In the genomic region with DNA sequence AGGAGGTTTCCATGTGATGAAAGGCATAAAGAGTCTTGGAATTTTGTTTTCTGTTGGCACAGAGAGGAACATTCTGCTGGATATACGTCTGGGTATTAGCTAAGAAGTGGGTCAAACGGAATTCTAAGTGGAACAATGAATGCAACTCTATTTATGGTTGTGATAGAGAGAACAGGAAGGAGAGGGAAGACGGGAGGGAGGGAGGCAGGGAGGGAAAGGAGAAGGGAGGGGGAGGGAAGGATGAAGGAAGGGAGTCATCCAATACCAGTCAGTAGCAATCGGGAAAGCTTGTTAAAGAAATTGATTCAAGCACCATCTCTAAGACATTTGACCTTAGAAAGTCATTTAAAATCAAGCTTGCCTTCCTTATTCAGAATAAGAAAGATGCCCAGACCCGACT, we compare ENCODE assay signal across 28 mouse cellular contexts.
DNase-seq lines count a peak whose midpoint lies in the region; ATAC-seq and TF ChIP-seq lines count a peak whose summit lies in the region.
"Had no signal": no experiment of that assay in that cellular context is flagged by ENCODE, and none has a peak within 500 bp of the region (broad histone marks: within the 10 kb centered on the region; RNA-seq: fewer than 3 reads in every experiment).

No protein-coding gene starts in this region.

- peak overlapping the region; percentile 47 for H3K4me2 ChIP-seq in heart, embryonic 14.5 days (ENCODE audit: low read length)
- no peak overlapping the region for H3K4me2 ChIP-seq in hindbrain, embryonic 13.5 days
- H3K4me2 ChIP-seq in hindbrain, postnatal 0 days (ENCODE audit: low read depth, low read length) = no peak overlapping the region
- H3K4me2 ChIP-seq: forebrain, embryonic 12.5 days; limb, embryonic 15.5 days; liver, embryonic 13.5 days had no signal

- 0 out of 2 replicates have a peak, but pooled peaks have one; percentile 35 for ATAC-seq in heart, embryonic 14.5 days (ENCODE audit: insufficient number of reproducible peaks, insufficient read depth, low FRiP score, low read depth)
- 0 out of 2 replicates have a peak, but pooled peaks have one; percentile 52 for ATAC-seq in hindbrain, embryonic 13.5 days (ENCODE audit: low FRiP score)
- no peak for ATAC-seq in hindbrain, postnatal 0 days
- ATAC-seq in inflammation-experienced regulatory T-cells, adult 6 months = no peak
- ATAC-seq: activated CD4-positive, CD25-positive, alpha-beta regulatory T cell, adult 4 months; forebrain, postnatal 0 days; intestine, postnatal 0 days had no signal

- no peaks in the 10 kb centered on the region for H3K9me3 ChIP-seq in heart, embryonic 14.5 days (ENCODE audit: control insufficient read depth, low read length)
- no peaks in the 10 kb centered on the region for H3K9me3 ChIP-seq in hindbrain, embryonic 13.5 days
- H3K9me3 ChIP-seq in hindbrain, postnatal 0 days (ENCODE audit: low read length) = no peaks in the 10 kb centered on the region
- H3K9me3 ChIP-seq: forebrain, embryonic 12.5 days; limb, embryonic 10.5 days; limb, embryonic 15.5 days; liver, embryonic 13.5 days had no signal

- TF ChIP-seq CTCF in hindbrain, postnatal 0 days (IDR thresholded peaks at IDR 0.05; ENCODE audit: low read depth) = no peak

- peak overlapping the region; percentile 49 to 69 for H3K27ac ChIP-seq in heart, embryonic 14.5 days (replicated peaks in 1 of 2; ENCODE audit: control insufficient read depth in 1 of 2, insufficient read depth in 1 of 2, low read depth in 2 of 2, low read length in 2 of 2)
- peak overlapping the region; percentile 35; the same call in 1 of the 2 replicates for H3K27ac ChIP-seq in hindbrain, embryonic 13.5 days
- H3K27ac ChIP-seq in hindbrain, postnatal 0 days = no peak overlapping the region; the same call in 1 of the 2 replicates
- H3K27ac ChIP-seq: forebrain, embryonic 12.5 days; limb, embryonic 10.5 days; limb, embryonic 15.5 days; liver, embryonic 13.5 days; stomach, postnatal 0 days had no signal

- DNase-seq in heart, postnatal 14 days = no peak
- DNase-seq in hindbrain, postnatal 0 days (ENCODE audit: low spot score) = no peak
- peak; percentile 29 for DNase-seq in retina, postnatal 1 day
- DNase-seq in retina, embryonic 14.5 days (ENCODE audit: low spot score) = no peak
- DNase-seq: adrenal gland, adult 2 months; adrenal gland, postnatal 36 days; B cell, adult 2 months; cerebellum, adult 2 months; cerebellum, postnatal 14 days; forebrain, postnatal 0 days; kidney, adult 9 months; kidney, postnatal 10 days; layer of hippocampus, postnatal 36 days; liver, embryonic 13.5 days; lung, adult 18-20 months; lung, postnatal 14 days; right cerebral cortex, postnatal 4 days; thymus, adult 18-20 months; thymus, postnatal 25 days had no signal

- WGBS in heart, embryonic 14.5 days = 19% methylated on average over 5 of the region's 5 CpGs
- WGBS in hindbrain, embryonic 13.5 days = 40% methylated on average over 5 of the region's 5 CpGs
- 32% methylated on average over 5 of the region's 5 CpGs for WGBS in hindbrain, postnatal 0 days

- H3K4me3 ChIP-seq in heart, embryonic 14.5 days (ENCODE audit: control insufficient read depth in 1 of 2, insufficient read depth in 1 of 2, low read depth in 1 of 2, low read length in 2 of 2) = no peak overlapping the region
- no peak overlapping the region for H3K4me3 ChIP-seq in hindbrain, embryonic 13.5 days
- H3K4me3 ChIP-seq in hindbrain, postnatal 0 days (ENCODE audit: low read length) = no peak overlapping the region
- H3K4me3 ChIP-seq: forebrain, embryonic 12.5 days; limb, embryonic 10.5 days; limb, embryonic 15.5 days; liver, embryonic 13.5 days had no signal

- H3K36me3 ChIP-seq in heart, embryonic 14.5 days (ENCODE audit: control insufficient read depth, insufficient read depth, low read length) = no peaks in the 10 kb centered on the region
- no peaks in the 10 kb centered on the region for H3K36me3 ChIP-seq in hindbrain, embryonic 13.5 days
- H3K36me3 ChIP-seq in hindbrain, postnatal 0 days (ENCODE audit: insufficient read depth, low read length) = no peaks in the 10 kb centered on the region
- H3K36me3 ChIP-seq: forebrain, embryonic 12.5 days; limb, embryonic 10.5 days; limb, embryonic 15.5 days; liver, embryonic 13.5 days had no signal

- no peaks in the 10 kb centered on the region for H3K27me3 ChIP-seq in heart, embryonic 14.5 days (ENCODE audit: control insufficient read depth, insufficient read depth, low read length)
- no peaks in the 10 kb centered on the region for H3K27me3 ChIP-seq in hindbrain, embryonic 13.5 days
- no peaks in the 10 kb centered on the region for H3K27me3 ChIP-seq in hindbrain, postnatal 0 days (ENCODE audit: insufficient read depth, low read length)
- H3K27me3 ChIP-seq: forebrain, embryonic 12.5 days; limb, embryonic 15.5 days; liver, embryonic 13.5 days had no signal

- no peak overlapping the region for H3K9ac ChIP-seq in heart, embryonic 14.5 days (ENCODE audit: low read length)
- H3K9ac ChIP-seq in hindbrain, embryonic 13.5 days = no peak overlapping the region
- H3K9ac ChIP-seq in hindbrain, postnatal 0 days (replicated peaks; ENCODE audit: low read length) = no peak overlapping the region
- H3K9ac ChIP-seq: forebrain, embryonic 12.5 days; forebrain, postnatal 0 days; limb, embryonic 15.5 days; liver, embryonic 13.5 days had no signal

- H3K4me1 ChIP-seq in heart, embryonic 14.5 days (ENCODE audit: control insufficient read depth in 2 of 2, insufficient read depth in 2 of 2, low read length in 2 of 2) = peaks cover 17 to 27% of the 10 kb centered on the region in 2 experiments
- H3K4me1 ChIP-seq in hindbrain, embryonic 13.5 days (replicated peaks) = peaks cover 17% of the 10 kb centered on the region
- no peaks in the 10 kb centered on the region for H3K4me1 ChIP-seq in hindbrain, postnatal 0 days (ENCODE audit: insufficient read depth, low read length)
- H3K4me1 ChIP-seq: liver, embryonic 13.5 days had no signal

- intact Hi-C loops in heart, postnatal 14 days (cut with DNase I) = no loop called here

Comparison
In these comparisons a context has a peak if more than half of its experiments do, and no peak if none do; other contexts are left out.
1. ATAC-seq: peak in heart, embryonic 14.5 days (single experiment) and hindbrain, embryonic 13.5 days (single experiment); none in hindbrain, postnatal 0 days (single experiment) and inflammation-experienced regulatory T-cells, adult 6 months (single experiment).